Mouse (Mus musculus): ENCODE results near the gene Itga3.

Gene Itga3

DNA sequence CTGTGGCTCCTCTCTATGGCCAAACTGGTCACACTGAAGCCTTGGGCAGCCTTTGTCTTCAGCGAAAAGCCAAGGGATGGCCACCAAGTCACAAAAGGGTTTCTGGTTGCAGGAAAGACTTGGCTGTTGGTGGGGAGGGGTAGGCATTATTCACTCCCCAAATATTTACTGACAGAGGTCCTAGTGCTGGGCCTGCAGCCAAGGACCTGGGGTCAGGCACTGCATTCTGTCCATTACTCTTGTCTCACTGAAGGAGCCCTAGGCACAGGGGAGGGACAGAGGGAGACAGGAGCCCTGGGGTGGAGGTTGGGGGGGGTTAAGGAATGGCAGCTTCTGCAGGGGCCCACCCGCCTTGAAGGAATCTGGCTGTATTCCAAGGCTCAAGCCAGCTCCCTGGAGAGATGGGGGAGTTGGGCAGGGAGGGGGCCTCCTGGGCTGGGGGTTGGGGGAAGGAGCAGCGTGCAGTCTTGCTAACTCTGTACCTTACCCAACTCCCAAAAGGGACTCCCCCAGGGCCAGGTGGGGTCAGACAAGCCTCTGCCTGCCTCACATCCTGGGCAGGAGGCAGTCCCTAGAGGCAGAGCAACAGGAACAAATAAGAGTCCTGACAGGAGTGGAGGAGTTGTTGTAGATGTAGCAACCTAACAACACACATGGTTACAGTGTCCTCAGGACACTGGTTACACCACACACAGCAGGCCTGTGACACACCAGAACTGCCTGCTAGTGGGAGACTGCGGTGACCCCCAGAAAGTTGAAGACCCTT, 20.2 kb upstream of the Itga3 start:
- no peak for DNase-seq (ENCODE audit: low spot score)

DNA sequence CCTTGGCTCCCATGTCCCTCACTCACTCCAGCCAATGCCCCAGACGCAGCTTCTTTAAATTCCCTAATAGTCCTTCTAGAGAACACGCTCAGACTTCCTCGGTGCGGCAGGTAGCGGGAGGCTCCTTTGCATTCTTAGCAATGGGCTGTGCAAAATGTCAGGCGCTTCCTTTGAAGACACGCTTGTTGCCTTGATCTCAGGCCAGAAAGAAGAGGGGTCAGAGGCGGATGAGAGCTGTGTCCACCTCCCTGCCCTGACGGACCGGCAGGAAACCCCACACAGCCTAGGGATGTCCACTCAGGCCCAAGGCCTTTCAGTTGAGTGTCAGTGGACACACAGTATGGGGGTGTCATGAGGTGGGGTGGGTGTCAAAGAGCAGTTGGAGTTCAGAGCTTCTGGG, 19.0 kb upstream of the Itga3 start:
- no peak for DNase-seq (ENCODE audit: low spot score)

DNA sequence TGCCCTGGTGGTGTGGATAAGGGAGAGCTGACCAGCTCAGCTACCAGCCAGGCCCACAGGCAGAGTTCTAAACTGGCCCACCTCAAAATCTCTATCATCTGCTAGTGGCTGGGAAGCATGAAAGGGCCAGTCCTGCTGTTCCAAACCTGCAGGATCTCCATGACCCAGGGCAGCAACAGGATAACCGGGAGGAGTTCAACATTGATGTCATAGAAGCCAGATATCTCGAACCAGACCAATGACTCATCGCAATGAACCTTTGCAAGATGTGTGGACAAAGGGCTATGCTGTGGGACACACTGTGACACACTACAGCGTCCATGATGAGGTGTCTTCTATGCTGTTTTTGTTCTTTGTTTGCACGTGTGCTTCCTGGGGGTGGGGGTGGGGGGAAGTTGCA, 16.5 kb upstream of the Itga3 start:
- DNase-seq (ENCODE audit: low spot score): no peak

DNA sequence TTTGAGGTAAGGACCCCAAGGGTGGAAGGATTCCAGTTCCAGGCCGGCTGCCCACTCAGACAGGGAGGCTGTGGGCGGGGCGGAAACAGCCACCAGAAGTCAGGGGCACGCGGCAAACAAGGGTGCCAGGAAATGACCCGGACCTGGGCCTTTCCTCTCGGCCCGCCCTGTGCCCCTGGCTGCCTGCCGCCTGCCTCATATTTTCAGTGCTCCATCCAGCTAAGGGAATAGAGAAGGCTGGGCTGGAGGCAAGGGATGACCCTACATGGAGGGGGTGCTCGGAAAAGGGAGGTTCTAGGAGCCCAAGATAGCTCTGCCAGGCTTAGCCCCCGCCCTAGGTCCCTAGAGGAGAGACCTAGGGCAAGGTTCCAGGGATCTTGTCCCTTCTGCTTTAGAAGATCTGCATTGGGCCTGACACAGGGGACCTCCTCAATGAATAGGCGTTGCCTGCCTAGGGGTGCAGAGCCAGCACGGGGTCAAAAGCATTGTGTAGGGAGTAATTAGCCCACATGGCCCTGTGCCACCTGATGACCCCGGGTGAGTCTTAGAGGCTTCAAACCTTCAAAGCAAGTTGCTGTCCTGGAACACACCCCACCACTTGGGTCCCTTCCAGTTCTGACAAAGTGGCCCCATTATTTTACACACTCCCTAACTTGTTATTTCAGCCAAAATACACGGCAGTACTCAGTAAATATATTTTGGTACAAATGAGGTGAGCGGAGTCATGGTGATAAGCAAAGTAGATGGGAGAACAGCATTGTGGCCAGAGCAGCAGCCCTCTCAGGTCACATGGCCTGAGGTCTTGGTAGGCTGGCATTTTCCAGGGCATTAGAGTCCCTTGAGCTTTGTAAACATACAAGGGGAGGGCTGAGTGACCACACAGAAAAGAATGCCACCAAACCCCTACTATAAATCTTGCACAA, 12.5 kb upstream of the Itga3 start:
- DNase-seq (ENCODE audit: low spot score): peak; percentile 60

DNA sequence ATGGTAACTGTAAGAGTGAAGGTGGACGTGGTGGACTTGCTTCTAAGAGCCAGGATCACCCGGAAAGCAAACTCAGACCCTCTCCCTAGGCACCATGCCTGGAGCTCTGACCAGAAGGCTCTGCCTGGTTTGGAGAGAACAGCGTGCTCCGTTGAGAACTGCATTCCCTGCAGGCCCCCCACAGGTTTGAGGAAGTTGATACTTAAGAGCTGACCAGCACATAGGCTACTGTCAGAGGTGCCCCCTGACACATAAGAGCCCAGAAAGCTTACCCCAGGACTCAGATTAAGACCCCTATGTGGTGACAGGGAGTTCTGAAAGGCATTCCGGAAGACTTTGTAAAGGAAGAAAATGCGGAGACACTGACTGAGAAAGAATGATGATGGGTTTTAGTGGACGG, 11.7 kb upstream of the Itga3 start:
- DNase-seq (ENCODE audit: low spot score): no peak

DNA sequence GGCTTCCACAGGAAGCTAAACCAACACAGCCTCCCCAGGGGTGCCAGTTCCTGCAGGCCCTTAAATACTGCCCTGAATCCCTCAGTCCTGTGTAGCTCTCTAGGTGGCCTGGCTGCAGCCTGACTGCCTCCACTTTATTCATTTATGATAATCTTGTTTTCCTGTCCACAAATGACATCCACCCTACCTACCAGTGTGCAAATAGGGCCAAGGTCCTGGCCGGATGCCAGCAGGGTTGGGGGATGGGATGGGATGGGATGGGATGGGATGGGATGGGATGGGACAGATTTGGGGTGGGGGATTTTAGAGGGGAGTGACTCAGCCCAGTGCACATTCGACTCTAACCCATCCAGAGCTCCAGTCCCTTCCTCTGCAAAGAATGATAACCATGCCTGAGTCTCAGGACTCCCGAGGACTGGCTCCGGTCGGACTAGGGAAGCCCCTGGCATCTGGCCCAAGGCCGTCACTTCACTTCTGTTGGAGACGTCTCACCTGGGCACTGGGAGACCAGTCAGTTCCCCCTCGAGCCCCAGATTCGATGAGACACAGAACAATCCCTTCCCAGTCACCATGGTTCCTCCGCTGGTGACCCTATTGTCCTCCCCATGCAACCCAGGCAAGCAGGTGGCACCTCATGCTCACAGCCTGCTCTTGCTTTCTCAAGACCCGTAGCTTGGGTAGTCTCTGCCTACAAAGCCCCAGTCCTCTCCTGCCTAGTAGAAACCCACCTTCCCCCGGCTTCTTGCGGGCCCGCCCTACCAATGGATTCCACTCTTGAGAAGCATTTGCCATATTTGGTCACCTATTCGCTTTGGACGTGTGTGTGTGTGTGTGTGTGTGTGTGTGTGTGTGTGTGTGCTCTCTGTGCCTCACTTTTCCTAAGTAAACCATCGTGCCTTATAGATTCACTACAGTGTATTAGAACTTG, 11.0 kb upstream of the Itga3 start:
- DNase-seq (ENCODE audit: low spot score): peak; percentile 74

DNA sequence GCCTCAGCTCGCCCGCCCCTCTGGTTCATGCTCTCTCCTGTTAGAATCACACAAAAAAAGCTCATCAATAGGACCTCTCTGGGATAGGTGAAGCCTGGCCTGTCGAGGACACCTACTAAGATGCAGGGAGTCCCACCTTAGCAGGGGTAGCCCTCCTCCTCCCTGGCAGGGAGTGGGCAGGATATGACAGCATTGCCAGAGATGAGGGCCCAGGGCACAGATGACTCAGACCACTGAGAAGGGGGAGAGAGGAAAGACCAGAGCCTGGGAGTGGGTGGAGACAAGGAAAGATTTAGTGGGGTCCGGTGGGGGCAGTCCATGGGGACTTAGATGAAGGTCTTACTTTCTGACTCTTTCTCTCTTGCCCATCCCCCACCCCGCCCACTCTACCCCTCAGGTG, 9.6 kb upstream of the Itga3 start:
- no peak for DNase-seq (ENCODE audit: low spot score)

DNA sequence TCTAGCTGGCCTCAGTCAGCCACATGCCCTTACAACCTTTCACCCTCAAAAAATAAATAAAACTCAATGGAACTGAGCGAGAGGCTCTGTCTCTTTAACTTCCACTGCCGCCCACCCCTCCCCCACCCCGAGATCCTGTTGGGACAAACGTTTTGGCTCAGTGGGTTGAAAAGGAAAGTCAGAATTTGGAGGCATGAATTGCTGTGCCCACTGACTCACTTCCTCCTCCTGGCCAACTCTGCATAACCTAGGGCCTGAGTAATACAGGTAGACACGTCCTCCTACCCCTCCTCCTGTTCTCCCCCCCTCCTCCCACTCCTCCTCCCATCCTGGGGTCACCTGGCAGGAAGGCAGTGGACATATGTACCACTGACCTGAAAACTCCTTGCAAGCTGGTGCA, 9.1 kb upstream of the Itga3 start:
- no peak for DNase-seq (ENCODE audit: low spot score)

DNA sequence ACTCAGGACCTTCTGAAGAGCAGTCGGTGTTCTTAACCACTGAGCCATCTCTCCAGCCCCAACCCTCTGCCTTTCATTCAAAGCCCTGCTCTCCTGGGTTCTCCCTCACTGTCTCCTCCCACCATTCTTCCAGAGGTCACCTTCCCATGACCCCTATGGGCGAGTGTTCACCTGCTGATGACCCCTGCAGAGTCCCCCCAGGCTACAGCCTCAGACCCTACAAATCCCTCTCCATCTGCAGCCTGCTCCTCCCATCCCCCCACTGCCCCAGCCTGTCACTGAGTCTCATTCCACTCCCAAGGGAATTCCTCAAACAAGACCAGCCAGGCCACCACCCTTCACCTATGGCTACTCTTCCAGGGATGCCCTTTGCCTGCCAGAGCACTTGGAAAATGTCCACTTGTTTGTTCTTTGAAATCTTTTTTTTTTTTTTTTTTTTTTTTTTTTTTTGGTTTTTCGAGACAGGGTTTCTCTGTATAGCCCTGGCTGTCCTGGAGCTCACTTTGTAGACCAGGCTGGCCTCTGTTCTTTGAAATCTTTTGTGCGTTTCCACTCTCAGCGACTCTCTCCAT, 8.3 kb upstream of the Itga3 start:
- DNase-seq (ENCODE audit: low spot score): no peak

DNA sequence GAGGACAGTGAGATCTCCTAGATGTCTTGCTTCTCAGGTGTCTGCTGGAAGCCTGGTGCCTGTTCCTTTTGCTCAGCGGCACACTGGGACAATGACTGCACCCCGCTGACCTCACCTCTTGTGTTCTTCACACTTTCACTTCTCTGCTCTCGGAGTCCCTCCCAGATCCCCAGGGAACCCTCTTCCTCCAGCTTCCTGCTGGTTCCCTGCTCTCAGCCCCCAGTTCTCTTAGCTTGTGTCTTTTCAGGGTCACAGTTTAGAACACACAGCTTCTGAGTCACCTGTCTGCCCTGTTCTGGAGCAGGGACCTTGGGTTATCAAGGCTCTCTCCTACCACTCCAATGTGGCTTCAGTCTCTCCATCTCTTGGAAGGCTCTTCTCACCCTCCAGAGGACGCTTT, 7.6 kb upstream of the Itga3 start:
- DNase-seq (ENCODE audit: low spot score): no peak

DNA sequence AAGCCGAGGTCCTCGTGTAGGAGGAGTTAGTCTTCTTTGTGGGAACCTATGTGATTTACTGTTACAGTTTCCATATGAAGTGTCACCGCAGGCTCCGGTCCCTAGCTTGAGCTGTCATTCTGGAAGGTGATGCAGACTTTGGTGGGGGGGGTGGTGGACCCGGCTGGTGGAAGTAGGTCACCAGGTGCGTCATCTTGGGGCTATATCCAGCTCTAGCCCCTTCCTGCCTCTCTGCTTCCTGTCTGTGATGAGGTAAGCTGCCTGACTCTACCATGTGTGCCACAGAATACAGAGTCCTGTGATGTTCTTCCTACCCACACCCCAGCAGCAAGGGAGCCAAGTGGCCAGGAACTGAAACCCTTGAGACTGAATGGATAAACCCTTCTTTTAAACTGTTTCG, 6.3 kb upstream of the Itga3 start:
- DNase-seq (ENCODE audit: low spot score): no peak

DNA sequence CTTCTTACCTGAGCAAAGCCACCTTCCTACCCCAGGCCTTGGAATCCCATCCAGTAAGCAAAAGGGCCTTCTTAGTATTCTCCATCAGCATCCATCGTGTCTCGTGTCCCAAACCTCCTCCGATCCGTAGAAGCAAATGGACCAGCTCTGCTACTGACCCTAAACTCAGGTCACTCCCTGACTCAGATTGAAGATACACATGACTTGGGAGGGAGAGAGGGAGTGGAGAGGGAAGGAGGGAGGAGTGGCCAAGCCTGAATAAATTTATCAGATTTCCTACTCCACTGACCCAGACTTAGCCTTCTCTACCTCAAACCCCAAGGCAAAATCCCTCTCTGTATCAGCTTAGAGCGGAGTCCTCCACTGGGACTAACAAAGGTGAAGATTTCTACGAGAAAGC, 4.2 kb upstream of the Itga3 start:
- DNase-seq (ENCODE audit: low spot score): no peak

DNA sequence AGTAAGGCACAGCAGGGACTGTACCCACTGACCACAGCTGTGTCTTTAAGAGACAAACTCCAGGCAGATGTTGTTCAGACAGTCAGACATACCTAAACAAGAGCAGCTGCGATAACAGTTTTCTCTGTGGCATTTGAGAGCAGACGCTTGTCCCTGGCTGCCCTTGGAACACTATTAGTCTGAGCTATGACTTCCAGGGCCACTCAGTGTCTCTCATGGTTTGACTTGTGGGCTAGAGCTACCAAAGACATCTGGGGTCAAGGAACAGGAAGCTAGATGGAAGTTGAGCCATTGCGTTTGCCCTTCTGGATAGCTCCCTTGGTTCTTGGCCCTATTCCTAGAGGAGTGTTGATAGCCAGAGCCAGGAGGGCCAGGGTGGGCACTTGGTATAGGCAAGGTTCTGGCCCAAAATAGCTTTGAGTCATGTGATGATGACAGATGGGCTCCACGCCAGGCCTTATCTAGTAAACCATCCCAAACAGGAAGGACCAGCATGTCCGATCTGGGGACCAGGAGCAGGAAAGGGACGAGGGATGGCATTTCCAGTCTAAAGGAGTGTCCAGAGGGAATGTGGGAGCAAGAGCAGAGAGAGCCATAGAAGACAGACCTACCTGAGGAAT, 2.8 kb upstream of the Itga3 start:
- no peak for DNase-seq (ENCODE audit: low spot score)

DNA sequence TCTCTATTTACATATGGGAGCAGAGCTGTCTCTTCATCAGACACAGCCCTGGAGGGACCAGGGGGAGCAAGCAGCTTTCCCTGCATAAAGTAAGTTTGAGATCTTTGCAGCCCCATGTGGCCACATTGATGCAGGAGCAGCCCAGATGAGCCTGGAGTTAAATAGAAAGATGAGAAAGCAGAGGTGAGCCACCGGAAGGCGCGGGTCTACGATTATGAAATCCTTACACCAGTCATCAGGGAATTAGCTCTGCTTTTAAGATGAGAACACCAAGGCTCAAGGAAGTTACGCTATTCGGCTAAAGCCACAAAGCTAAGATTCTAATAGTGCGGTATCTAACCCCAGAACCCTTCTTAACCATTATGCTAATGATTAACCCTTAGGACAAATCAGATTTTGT, 1.4 kb upstream of the Itga3 start:
- DNase-seq (ENCODE audit: low spot score): no peak

DNA sequence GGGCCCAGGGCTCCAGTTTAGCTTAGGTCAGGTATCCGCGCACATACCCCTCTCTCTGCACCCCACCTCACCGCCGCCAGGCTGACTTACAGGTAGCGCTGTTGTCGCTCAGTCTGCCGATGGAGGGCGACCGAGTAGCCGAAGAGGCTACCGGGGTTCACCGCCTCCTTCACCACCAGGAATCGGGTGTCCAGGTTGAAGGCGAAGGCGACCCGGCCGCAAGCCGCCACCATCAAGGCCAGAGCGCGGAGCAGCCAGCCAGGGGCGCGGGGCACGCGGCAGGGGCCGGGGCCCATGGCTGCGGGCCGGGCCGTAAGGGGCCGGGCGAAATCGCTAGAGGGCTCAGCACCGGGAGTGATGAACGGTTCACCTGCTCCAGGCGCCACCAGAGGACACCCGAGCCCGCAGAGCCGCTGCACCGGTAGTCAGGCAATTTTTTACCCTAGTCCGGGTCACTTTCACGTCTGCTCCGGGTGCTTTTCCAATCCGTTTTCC, 513 bp downstream of the Itga3 start:
- peak; percentile 63 for DNase-seq (ENCODE audit: low spot score)

DNA sequence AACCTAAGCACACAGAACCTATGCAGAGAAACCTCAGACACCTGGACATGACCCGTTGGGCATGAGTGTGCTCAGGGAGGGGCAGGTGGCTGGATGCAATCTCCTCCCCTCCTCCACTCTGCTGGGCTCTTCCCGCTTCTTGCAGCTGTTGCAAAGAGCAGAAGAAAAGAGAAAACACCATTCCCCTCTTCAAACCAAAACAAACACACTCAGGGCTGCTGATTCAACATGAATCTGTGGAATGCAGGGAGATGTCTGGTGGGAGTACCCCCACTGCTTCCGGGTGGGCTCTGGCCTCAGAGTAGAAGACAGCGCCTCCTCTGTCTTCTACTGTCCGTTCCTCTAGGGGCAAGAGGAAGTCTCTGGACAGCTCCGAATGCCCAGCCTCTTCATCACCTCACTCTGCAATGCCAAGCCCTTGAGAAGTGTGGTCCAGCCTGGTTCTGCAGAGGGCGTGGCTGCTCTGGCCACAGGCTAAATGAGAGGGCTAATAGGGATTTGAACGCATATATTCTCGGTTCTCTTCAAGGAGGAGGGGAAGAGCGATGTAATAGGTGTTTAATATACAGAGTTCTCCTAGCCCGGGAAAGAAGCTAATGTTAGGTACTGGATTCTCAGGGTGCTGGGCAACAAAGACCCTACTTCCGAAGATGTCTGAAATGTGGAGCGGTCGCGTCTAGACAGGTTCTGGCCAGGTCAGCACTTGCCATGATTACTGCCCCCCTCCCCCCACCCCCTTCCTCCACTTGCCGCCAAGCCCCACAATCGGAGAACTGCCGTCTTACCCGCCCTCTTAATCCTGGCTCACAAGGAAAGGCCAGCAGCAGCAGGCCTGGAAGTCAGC, 1.2 kb downstream of the Itga3 start:
- DNase-seq (ENCODE audit: low spot score): no peak

DNA sequence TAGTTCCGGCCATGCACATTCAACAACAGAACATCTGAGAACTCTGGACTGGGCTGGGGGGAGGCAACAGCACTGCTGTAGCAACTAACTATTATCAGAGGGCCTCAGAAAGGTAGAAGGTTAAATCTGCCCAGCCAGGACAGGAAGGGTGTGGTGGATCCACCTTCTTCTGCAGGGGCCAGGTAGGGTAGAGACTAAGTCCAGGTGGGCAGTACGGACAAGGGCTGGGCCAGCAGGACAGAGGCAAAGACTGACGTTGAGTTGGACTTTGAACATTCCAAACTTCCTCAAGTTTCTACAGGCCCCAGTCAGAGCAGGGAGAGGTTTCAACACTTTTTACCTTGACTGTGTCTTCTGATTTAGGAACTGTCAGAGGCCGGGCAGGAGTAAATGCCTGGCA, 1.9 kb downstream of the Itga3 start:
- DNase-seq (ENCODE audit: low spot score): no peak

DNA sequence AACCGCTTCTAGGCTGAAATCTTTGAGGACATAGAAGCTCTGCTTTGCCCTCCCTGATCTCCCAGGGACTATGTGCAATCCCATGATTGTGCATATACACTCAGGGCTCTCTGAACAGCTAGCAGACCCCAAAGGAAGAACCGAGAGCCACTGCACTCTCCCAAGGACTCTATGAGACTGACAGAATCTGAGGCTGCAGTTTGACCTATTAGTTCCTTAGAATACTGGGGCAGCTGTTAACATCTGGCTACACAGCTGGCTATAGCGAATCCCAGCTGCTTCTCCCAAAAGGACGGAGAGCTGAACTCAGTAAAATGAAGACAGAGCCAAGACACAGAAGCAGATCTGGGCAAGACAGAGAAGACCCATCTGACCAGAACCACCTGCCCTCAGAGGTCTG, 2.8 kb downstream of the Itga3 start:
- DNase-seq (ENCODE audit: low spot score): no peak

DNA sequence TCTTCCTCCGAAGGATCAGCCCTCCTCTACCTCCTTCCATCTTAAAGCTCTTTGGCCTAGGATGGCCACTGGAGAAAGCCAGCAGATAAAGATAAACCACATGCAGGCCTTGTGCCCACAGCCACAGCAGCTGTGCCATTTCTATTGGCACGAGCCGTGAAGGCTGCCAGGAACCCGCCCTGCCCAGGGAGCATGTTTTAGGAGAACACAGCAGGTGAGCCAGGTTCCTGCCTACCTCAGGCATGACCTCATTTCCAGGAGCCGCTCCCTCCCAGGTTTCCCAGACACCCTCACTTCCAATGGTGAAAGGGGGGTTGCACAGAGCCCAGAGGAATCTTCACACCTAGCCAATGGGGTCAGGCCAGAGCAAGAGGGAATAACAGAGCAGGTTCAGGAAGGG, 3.8 kb downstream of the Itga3 start:
- DNase-seq (ENCODE audit: low spot score): peak; percentile 43

DNA sequence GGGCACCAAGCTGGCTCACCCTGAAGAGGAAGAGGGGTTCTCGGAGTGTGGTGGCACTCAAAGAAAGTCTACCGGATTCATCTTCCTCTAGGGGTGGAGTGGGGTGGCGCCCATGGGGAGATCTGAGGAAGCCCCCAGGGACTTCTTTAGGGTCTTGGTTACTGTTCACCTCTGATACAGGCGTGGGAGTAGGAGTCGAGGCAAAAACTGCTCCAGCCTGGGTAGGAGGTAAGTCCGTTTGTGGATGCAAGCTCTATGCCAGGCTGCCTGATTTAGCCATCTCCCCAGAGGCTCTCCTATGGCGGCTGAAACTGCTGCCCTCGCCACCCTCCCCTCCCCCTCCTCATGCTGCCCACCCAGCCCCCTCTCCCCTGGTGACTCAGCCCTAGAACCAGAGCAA, 4.5 kb downstream of the Itga3 start:
- DNase-seq (ENCODE audit: low spot score): peak; percentile 38
